Mouse (Mus musculus) lung, embryonic 16.5 days (tissue): Measurements from ENCODE around the gene Erg. TPM values are rescaled to one million over a fixed set of nuclear protein-coding genes. Genes with fewer than 3 reads are reported as not detected.

Experiments used
- ATAC-seq: fragments of 200-750 bp; cut with Nextera tagmentation; 2 replicates; pipeline ENCODE4 v1.8.0; 2017; ENCODE audit warnings: low read depth, mild to moderate bottlenecking, moderate library complexity
- H3K27ac ChIP-seq: fragments of 300-500 bp; sonication (generic); 2 replicates; pipeline ENCODE4 v1.5.1; 2014; ENCODE audit warnings: mild to moderate bottlenecking, control low read depth, low read length
- H3K27me3 ChIP-seq: fragments of 300-500 bp; sonication (generic); 2 replicates; pipeline ENCODE4 v1.6.1; 2014; ENCODE audit warnings: low read depth, low read length, mixed read lengths; ENCODE audit not compliant: control insufficient read depth, insufficient read depth
- H3K36me3 ChIP-seq: fragments of 300-500 bp; sonication (generic); 2 replicates; pipeline ENCODE4 v1.6.1; 2014; ENCODE audit warnings: low read length; ENCODE audit not compliant: control insufficient read depth, insufficient read depth
- H3K4me1 ChIP-seq: fragments of 300-500 bp; sonication (generic); replicated peaks from 2 replicates; pipeline ENCODE4 v1.6.1; 2014; ENCODE audit warnings: low read length, mixed read lengths; ENCODE audit not compliant: control insufficient read depth, insufficient read depth
- H3K4me2 ChIP-seq: fragments of 300-500 bp; sonication (generic); 2 replicates; pipeline ENCODE4 v1.6.1; 2014; ENCODE audit warnings: low read depth, low read length, control low read depth
- H3K4me3 ChIP-seq: fragments of 300-500 bp; sonication (generic); 2 replicates; pipeline ENCODE4 v1.5.1; 2014; ENCODE audit warnings: mild to moderate bottlenecking, low read length, control low read depth
- H3K9ac ChIP-seq: fragments of 300-500 bp; sonication (generic); 2 replicates; pipeline ENCODE4 v1.6.1; 2014; ENCODE audit warnings: low read length, control low read depth
- H3K9me3 ChIP-seq: fragments of 300-500 bp; sonication (generic); 2 replicates; pipeline ENCODE4 v1.6.1; 2016; ENCODE audit warnings: low read length; ENCODE audit not compliant: control insufficient read depth
- WGBS: fragments of 180-500 bp; shearing (Covaris S2); extraction: QIAGEN DNeasy Blood & Tissue Kit; methylation state at CpG from one replicate; pipeline ENCODE4 v1.1.7; 2014; 5-methylcytosine and 5-hydroxymethylcytosine counted together
- polyA plus RNA-seq: library from polyadenylated mRNA; unstranded; fragments of >200 nt; fragmentation: Nextera tagmentation; extraction: Ambion mirVana; gene quantifications from 2 replicates; pipeline ENCODE4 v1.2.1, GENCODE M21; 2015

Gene Erg
- polyA plus RNA-seq, 1 experiment from 2014 or later, result 11.7 TPM

DNA sequence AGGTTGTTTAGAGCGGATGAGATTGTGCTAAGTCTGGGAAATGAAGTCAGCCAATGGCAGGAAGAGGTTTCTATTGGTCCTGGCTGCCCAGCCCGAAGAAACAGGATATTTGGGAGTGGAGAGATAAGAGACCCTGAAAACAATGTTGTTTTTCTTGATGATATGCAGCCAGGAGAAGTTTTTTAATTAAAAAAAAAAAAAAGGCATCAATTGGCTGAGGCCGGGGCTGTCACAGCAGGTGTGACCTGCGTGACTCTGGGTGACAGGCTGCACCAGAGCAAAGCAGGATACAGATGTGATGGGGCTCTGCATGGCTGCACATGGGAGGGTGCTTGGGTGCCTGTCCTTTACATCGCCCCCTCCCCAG, 127.1 kb downstream of the Erg start:
- H3K4me2 ChIP-seq, result no peak overlapping the region
- H3K27ac ChIP-seq, result peak overlapping the region; percentile 69
- H3K36me3 ChIP-seq, result no peaks in the 10 kb centered on the region
- H3K27me3 ChIP-seq, result no peaks in the 10 kb centered on the region
- H3K4me1 ChIP-seq, result peaks cover 2% of the 10 kb centered on the region; the same call in 1 of the 2 replicates
- no peak overlapping the region for H3K4me3 ChIP-seq
- ATAC-seq, result peak; percentile 80
- WGBS, result 68% methylated on average over 5 of the region's 5 CpGs
- H3K9me3 ChIP-seq, result no peaks in the 10 kb centered on the region
- H3K9ac ChIP-seq, result no peak overlapping the region

DNA sequence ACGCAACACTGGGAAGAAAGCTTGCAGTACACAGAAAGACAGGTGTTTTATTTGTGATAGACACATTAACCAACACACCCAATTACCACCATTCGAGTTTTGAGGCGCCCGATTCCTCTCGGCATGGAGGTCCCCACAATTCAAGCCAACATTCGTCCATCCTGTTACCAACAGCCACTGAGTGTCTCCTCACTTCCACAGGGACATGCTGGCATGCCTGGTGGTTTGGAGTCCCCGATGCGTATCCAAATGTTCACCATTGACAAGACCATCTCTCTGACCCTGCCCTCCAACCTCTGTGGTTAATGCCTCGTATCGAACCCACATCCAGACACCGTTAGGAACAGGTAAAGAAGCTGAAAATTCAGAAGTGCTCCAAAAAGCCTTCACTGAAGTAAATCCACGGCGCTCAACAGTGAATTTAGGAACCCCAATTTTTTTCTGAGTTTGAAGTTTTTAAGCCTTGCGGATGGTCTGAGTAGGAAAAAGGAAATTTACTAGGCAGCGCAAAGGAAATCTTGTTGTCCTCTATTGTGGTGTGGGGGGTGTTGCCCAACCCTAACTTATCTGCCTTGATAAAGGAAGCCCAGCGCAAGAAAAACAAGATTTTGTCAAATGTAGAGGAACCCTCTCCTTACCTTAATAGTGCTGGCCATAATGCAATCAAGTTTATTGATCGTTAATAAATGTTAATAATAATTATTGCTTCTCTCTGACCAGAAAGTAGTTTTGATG, 127.6 kb downstream of the Erg start:
- H3K27ac ChIP-seq, result peak overlapping the region; percentile 74
- H3K4me2 ChIP-seq, result no peak overlapping the region
- no peak for ATAC-seq
- WGBS, result 69% methylated on average over 17 of the region's 17 CpGs
- peak overlapping the region; percentile 29 for H3K9ac ChIP-seq
- H3K4me1 ChIP-seq, result peaks cover 2% of the 10 kb centered on the region; the same call in 1 of the 2 replicates
- H3K36me3 ChIP-seq, result no peaks in the 10 kb centered on the region
- H3K9me3 ChIP-seq, result no peaks in the 10 kb centered on the region
- peak overlapping the region; percentile 44 for H3K4me3 ChIP-seq
- no peaks in the 10 kb centered on the region for H3K27me3 ChIP-seq

DNA sequence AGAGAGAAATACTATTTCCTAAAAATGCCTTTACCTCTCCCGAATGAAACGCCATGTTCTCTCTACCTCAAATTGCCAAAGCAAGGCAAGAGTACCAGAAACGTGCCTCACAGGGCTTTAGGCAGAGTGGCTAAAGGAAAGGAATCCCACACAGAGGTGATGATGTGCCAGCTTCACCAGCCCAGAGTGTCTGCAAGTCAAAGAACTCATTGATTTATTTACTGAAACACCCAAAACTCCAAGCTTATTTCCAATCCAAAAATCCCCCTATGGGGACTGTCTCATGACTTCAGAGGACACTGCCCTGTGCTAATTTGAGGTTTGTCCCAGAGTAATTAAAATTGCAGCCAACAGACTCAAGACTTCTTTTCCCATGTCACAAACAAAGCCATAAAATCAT, 129.4 kb downstream of the Erg start:
- no peak overlapping the region for H3K27ac ChIP-seq
- 61% methylated on average over 3 of the region's 3 CpGs for WGBS
- no peaks in the 10 kb centered on the region for H3K27me3 ChIP-seq
- peak overlapping the region; percentile 44 for H3K4me3 ChIP-seq
- peaks cover 2% of the 10 kb centered on the region; the same call in 1 of the 2 replicates for H3K4me1 ChIP-seq
- H3K36me3 ChIP-seq, result no peaks in the 10 kb centered on the region
- ATAC-seq, result no peak
- no peak overlapping the region for H3K4me2 ChIP-seq
- peak overlapping the region; percentile 29 for H3K9ac ChIP-seq
- no peaks in the 10 kb centered on the region for H3K9me3 ChIP-seq

DNA sequence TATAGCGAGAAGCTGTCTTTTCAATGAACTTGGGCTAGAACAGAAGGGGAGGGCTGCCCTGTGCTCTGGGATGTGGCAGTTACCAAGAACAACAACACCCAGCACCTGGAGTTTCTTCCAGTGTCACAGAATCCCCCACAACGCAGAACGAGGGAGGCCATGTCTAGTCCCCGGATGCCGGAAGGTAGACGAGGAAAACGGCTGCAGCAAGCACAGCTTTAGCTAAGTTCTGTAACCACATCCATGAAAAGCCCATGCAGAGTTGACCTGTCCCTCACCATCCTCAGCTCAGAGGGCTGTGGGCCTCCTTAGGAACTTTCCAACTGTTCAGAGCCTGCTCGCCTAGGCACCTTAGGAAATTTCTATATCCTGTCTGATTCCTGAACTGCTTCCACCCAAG, 130.5 kb downstream of the Erg start:
- peak overlapping the region; percentile 44 for H3K4me3 ChIP-seq
- H3K36me3 ChIP-seq, result no peaks in the 10 kb centered on the region
- H3K4me1 ChIP-seq, result no peaks in the 10 kb centered on the region
- no peak for ATAC-seq
- peak overlapping the region; percentile 56 for H3K9ac ChIP-seq
- WGBS, result 75% methylated on average over 8 of the region's 8 CpGs
- H3K27ac ChIP-seq, result no peak overlapping the region; the same call in 1 of the 2 replicates
- H3K4me2 ChIP-seq, result peak overlapping the region; percentile 36
- H3K27me3 ChIP-seq, result no peaks in the 10 kb centered on the region
- H3K9me3 ChIP-seq, result no peaks in the 10 kb centered on the region

DNA sequence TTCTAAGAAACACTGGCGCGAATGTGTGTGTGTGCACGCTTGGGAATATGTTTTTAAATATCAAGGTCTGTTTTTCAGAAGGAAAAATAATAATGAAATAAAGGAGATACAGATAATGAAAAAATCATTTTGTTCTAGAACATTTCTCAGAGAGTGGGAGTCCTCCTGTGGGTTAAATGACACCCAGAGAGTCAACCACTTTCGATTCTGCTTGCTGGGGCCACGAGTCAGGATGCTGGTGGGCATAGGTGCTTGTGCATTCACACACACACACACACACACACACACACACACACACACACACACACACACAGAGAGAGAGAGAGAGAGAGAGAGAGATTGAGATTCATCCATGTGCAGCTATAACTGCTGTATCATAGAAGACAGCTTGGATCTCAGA, 130.9 kb downstream of the Erg start:
- WGBS, result 74% methylated on average over 5 of the region's 5 CpGs
- ATAC-seq, result no peak
- Histone ChIP-seq H3K9me3 (no peaks in the 10 kb centered on the region), H3K36me3 (no peaks in the 10 kb centered on the region), H3K4me2 (peak overlapping the region; percentile 36), H3K4me1 (no peaks in the 10 kb centered on the region), H3K9ac (peak overlapping the region; percentile 56), H3K4me3 (peak overlapping the region; percentile 44), H3K27me3 (no peaks in the 10 kb centered on the region), H3K27ac (no peak overlapping the region)

DNA sequence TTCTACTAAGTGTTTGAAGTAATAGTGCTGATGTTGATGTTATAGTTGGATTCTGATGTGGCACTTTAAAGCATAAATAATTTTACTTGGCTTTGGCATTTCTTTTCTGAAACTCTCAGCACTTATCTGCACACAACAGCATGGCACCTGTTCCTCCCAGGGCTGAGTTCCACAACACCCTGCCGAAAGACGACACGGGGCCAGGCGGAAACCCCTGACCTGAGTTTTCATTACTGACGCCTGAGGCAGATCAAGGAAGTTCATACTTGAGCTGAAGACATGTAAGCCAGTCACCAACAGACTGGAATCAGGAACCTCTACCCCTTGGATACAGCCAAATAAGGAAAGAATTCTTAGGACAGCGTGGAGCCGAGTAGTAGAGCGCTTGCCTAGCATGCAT, 134.0 kb downstream of the Erg start:
- WGBS, result 67% methylated on average over 8 of the region's 8 CpGs
- Histone ChIP-seq H3K27me3 (no peaks in the 10 kb centered on the region), H3K4me3 (0 out of 2 replicates have a peak overlapping the region, but pooled peaks have one; percentile 8), H3K4me2 (peak overlapping the region; percentile 23), H3K36me3 (no peaks in the 10 kb centered on the region), H3K27ac (peak overlapping the region; percentile 45), H3K4me1 (no peaks in the 10 kb centered on the region), H3K9me3 (no peaks in the 10 kb centered on the region), H3K9ac (no peak overlapping the region)
- ATAC-seq, result no peak

DNA sequence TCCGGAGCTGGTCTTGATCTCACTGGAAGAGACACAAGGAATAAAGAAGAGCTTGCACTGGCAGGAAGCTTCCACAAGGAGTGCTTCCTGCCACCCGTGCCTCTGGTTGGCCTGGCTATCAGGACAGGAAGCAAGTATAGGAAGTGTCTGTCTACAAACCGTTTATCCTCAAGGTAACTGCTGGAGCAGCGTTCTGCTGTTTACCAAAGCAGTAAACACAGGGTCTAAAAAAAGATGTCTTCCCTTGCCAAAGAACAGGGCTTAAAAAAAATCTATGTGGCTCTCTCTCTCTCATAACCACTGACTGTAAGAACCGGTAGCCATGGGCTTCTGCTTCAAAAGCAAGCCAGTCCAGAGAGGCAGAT, 137.1 kb downstream of the Erg start:
- Histone ChIP-seq H3K27ac (peak overlapping the region; percentile 60), H3K4me1 (no peaks in the 10 kb centered on the region), H3K9ac (no peak overlapping the region), H3K4me2 (no peak overlapping the region), H3K36me3 (no peaks in the 10 kb centered on the region), H3K9me3 (no peaks in the 10 kb centered on the region), H3K27me3 (no peaks in the 10 kb centered on the region), H3K4me3 (no peak overlapping the region)
- 32% methylated on average over 5 of the region's 5 CpGs for WGBS
- peak; percentile 71 for ATAC-seq

DNA sequence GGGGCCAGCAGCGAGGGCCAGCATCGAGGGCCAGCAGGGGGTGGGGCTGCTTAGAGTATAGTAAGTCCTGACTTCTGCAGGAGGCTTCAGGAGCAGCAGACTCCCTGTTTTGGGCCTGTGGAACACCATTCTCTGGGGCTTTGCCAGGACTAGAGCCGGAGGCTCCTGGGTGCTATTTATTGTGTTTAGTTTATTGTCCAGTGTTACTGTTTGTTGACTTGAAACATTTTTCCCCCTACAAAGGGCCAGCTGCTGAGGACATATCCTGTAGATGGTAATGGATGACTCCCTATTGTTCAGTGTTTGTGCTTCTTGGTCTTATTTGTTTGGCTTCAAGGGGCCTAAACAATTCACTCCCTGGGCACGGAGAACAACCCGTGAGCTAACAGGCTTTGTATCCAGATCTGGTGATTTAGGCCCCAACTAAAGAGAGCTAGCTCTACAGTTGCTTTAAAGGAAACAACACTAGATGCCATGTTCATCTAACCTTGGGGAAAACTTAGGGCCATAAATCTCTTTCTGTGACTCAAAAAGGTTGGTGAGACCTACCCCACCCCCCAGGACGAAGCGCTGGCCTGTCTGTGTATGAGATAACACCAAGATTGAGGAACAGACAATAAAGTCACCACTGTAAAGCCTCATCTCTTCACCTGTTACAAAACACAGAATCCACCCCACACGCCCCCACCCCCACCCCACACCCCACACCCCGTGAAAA, 137.6 kb downstream of the Erg start:
- WGBS, result 56% methylated on average over 9 of the region's 9 CpGs
- ATAC-seq, result peak; percentile 48
- H3K9ac ChIP-seq, result no peak overlapping the region
- H3K27ac ChIP-seq, result peak overlapping the region; percentile 53
- H3K4me1 ChIP-seq, result no peaks in the 10 kb centered on the region
- H3K4me3 ChIP-seq, result no peak overlapping the region
- H3K9me3 ChIP-seq, result no peaks in the 10 kb centered on the region
- no peaks in the 10 kb centered on the region for H3K27me3 ChIP-seq
- no peak overlapping the region for H3K4me2 ChIP-seq
- H3K36me3 ChIP-seq, result no peaks in the 10 kb centered on the region

DNA sequence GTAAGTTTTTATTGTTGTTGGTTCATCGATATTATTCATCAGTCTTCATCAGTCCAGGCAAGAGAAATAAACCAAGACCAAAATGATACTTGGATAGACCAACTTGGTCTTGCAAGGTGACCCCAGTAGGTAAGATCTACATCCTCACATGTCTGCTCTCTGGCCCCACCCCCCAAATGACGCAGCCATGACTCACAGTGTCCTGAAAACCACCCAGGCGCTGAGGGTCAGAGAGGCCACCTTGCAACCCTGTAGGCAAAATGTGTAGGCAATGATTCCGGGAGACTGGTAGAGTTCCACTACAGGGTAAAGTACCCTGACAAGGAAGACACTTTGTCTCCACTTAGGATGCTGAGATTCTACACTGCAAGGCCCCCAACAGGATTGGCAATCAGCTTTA, 138.5 kb downstream of the Erg start:
- H3K9ac ChIP-seq, result no peak overlapping the region
- H3K4me1 ChIP-seq, result no peaks in the 10 kb centered on the region
- WGBS, result 70% methylated on average over 4 of the region's 4 CpGs
- no peak overlapping the region for H3K4me3 ChIP-seq
- no peaks in the 10 kb centered on the region for H3K36me3 ChIP-seq
- ATAC-seq, result no peak
- H3K9me3 ChIP-seq, result no peaks in the 10 kb centered on the region
- H3K27me3 ChIP-seq, result no peaks in the 10 kb centered on the region
- H3K4me2 ChIP-seq, result no peak overlapping the region
- H3K27ac ChIP-seq, result no peak overlapping the region
